Mouse (Mus musculus): ENCODE results near the gene Batf3. TPM values are rescaled to one million over a fixed set of nuclear protein-coding genes. Genes with fewer than 3 reads are reported as not detected.

Gene Batf3
- total and polyA plus RNA-seq, 3 experiments = 42.5 to 50.4 (median 44.7) TPM

GRCm38 (mm10) chr1:191153052-191153451, 55.4 kb downstream of the Batf3 start (continued):
- TF ChIP-seq TBP (conservative IDR thresholded peaks at IDR 0.05; ENCODE audit: low read depth, low read length) = no peak
- no peak for TF ChIP-seq CHD2 (IDR thresholded peaks at IDR 0.05; ENCODE audit: low read length)
- no peak for TF ChIP-seq KAT2A (IDR thresholded peaks at IDR 0.05; ENCODE audit: insufficient replicate concordance, low read length)
- TF ChIP-seq BHLHE40 (IDR thresholded peaks at IDR 0.05; ENCODE audit: low read depth, low read length) = no peak

- Histone ChIP-seq H3K79me2 (replicated peaks; ENCODE audit: control insufficient read depth, extremely low read depth, insufficient read depth, poor library complexity, severe bottlenecking) (no peaks in the 10 kb centered on the region), H3K4me3 (replicated peaks in 1 of 3; ENCODE audit: low read depth in 2 of 3, low read length in 2 of 3, poor library complexity in 1 of 3) (no peak overlapping the region)
- dilution Hi-C loops (cut with MboI; ENCODE audit: extremely low pct_ligation_motif_present, extremely low pct_unique_long_range_greater_than_20kb, low sequenced_read_pairs) = no loop called here
Measured at GRCm38 (mm10) chr1:191154314-191154713, 56.7 kb downstream of the Batf3 start.

More at GRCm38 (mm10) chr1:191154314-191154713, 56.7 kb downstream of the Batf3 start:
- Histone ChIP-seq H3K36me3 (replicated peaks in 1 of 2; ENCODE audit: control insufficient read depth in 1 of 2, insufficient read depth in 1 of 2, low read length in 1 of 2) (no peaks in the 10 kb centered on the region), H3K27ac (ENCODE audit: insufficient read depth, low read depth) (no peak overlapping the region), H3K4me2 (ENCODE audit: insufficient read depth, low read depth, poor library complexity, severe bottlenecking) (no peak overlapping the region), H3K9ac (ENCODE audit: insufficient read depth, low read depth) (no peak overlapping the region), H3K4me1 (ENCODE audit: control insufficient read depth in 1 of 2, insufficient read depth in 2 of 2) (peaks cover 24 to 33% of the 10 kb centered on the region in 2 experiments), H3K27me3 (replicated peaks) (no peaks in the 10 kb centered on the region), H3K9me3 (replicated peaks; ENCODE audit: low read length) (peaks cover 5% of the 10 kb centered on the region)
- no peak for TF ChIP-seq HCFC1 (IDR thresholded peaks at IDR 0.05; ENCODE audit: low read depth, low read length)
- TF ChIP-seq CTCF (conservative IDR thresholded peaks at IDR 0.05 in 1 of 2, IDR thresholded peaks at IDR 0.05 in 1 of 2; ENCODE audit: low read depth in 2 of 2, low read length in 2 of 2) = no peak
- TF ChIP-seq TBP (conservative IDR thresholded peaks at IDR 0.05; ENCODE audit: low read depth, low read length) = no peak
- TF ChIP-seq POLR2AphosphoS2 (IDR thresholded peaks at IDR 0.05; ENCODE audit: low read depth, low read length) = no peak
- TF ChIP-seq SMC3 (IDR thresholded peaks at IDR 0.05; ENCODE audit: low read depth, low read length) = no peak
- no peak for TF ChIP-seq CHD1 (IDR thresholded peaks at IDR 0.05; ENCODE audit: low read depth, low read length)
- TF ChIP-seq MYC (IDR thresholded peaks at IDR 0.05; ENCODE audit: low read depth, low read length) = no peak
- TF ChIP-seq NRF1 (IDR thresholded peaks at IDR 0.05; ENCODE audit: low read depth, low read length) = no peak
- no peak for TF ChIP-seq ZNF384 (IDR thresholded peaks at IDR 0.05; ENCODE audit: low read depth, low read length)
- TF ChIP-seq IRF4 (IDR thresholded peaks at IDR 0.05; ENCODE audit: low read depth, low read length) = no peak
- TF ChIP-seq ZKSCAN1 (IDR thresholded peaks at IDR 0.05; ENCODE audit: borderline replicate concordance, low read depth, low read length) = no peak
- no peak for TF ChIP-seq SIN3A (IDR thresholded peaks at IDR 0.05; ENCODE audit: low read length)
- no peak for TF ChIP-seq BHLHE40 (IDR thresholded peaks at IDR 0.05; ENCODE audit: low read depth, low read length)
- no peak for TF ChIP-seq MAZ (IDR thresholded peaks at IDR 0.05; ENCODE audit: low read depth, low read length)
- no peak for TF ChIP-seq PAX5 (IDR thresholded peaks at IDR 0.05; ENCODE audit: low read length)
- TF ChIP-seq ZC3H11A (IDR thresholded peaks at IDR 0.05; ENCODE audit: low read depth, low read length) = no peak
- no peak for TF ChIP-seq UBTF (IDR thresholded peaks at IDR 0.05; ENCODE audit: low read depth, low read length)
- TF ChIP-seq TCF12 (IDR thresholded peaks at IDR 0.05; ENCODE audit: low read depth, low read length) = no peak
- in situ Hi-C loops (cut with MboI; ENCODE audit: low pct_ligation_motif_present, low pct_unique_long_range_greater_than_20kb, low sequenced_read_pairs) = no loop called here
- no peak for DNase-seq (ENCODE audit: extremely low read depth)

Other genes with a start within 250 kb of the Batf3 start
- 12.5 and 14.0 TPM in 2 replicates for gene Rps6kc1, start 186.1 kb upstream of the Batf3 start, total RNA-seq (2012; rRNA removed)
- gene Rps6kc1, start 186.1 kb upstream of the Batf3 start, total RNA-seq (2014; rRNA removed) = 7.2 and 7.8 TPM in 2 replicates
- 16.0 and 18.0 TPM in 2 replicates for gene Rps6kc1, start 186.1 kb upstream of the Batf3 start, polyA plus RNA-seq (2012; ENCODE audit: insufficient read length, low read depth)
- 24.4 and 25.3 TPM in 2 replicates for gene Angel2, start 172.7 kb upstream of the Batf3 start, total RNA-seq (2012; rRNA removed)
- gene Angel2, start 172.7 kb upstream of the Batf3 start, total RNA-seq (2014; rRNA removed) = 49.9 and 53.6 TPM in 2 replicates
- gene Angel2, start 172.7 kb upstream of the Batf3 start, polyA plus RNA-seq (2012; ENCODE audit: insufficient read length, low read depth) = 34.2 and 34.8 TPM in 2 replicates
- 0.04 and 0.08 TPM in 2 replicates for gene Vash2, start 118.6 kb upstream of the Batf3 start, total RNA-seq (2012; rRNA removed)
- gene Vash2, start 118.6 kb upstream of the Batf3 start, total RNA-seq (2014; rRNA removed) = 0.05 and 0.17 TPM in 2 replicates
- gene Vash2, start 118.6 kb upstream of the Batf3 start, polyA plus RNA-seq (2012; ENCODE audit: insufficient read length, low read depth) = 0.16 and 0.25 TPM in 2 replicates
- 40.0 and 47.9 TPM in 2 replicates for gene Flvcr1, start 71.7 kb upstream of the Batf3 start, total RNA-seq (2012; rRNA removed)
- 86.8 and 93.8 TPM in 2 replicates for gene Flvcr1, start 71.7 kb upstream of the Batf3 start, total RNA-seq (2014; rRNA removed)
- gene Flvcr1, start 71.7 kb upstream of the Batf3 start, polyA plus RNA-seq (2012; ENCODE audit: insufficient read length, low read depth) = 35.9 and 37.5 TPM in 2 replicates
- gene Spata45, start 61.2 kb upstream of the Batf3 start, total RNA-seq (2012; rRNA removed) = not detected in 2 replicates
- gene Spata45, start 61.2 kb upstream of the Batf3 start, total RNA-seq (2014; rRNA removed) = not detected in 2 replicates
- gene Spata45, start 61.2 kb upstream of the Batf3 start, polyA plus RNA-seq (2012; ENCODE audit: insufficient read length, low read depth) = 0.76 TPM in 1 of 2 replicates, not detected in the other
- 12.9 TPM in 2 replicates for gene Tatdn3, start 34.9 kb upstream of the Batf3 start, total RNA-seq (2012; rRNA removed)
- 17.2 and 17.3 TPM in 2 replicates for gene Tatdn3, start 34.9 kb upstream of the Batf3 start, total RNA-seq (2014; rRNA removed)
- 11.3 and 12.7 TPM in 2 replicates for gene Tatdn3, start 34.9 kb upstream of the Batf3 start, polyA plus RNA-seq (2012; ENCODE audit: insufficient read length, low read depth)
- 17.4 and 17.9 TPM in 2 replicates for gene Nsl1, start 34.8 kb upstream of the Batf3 start, total RNA-seq (2012; rRNA removed)
- 24.9 and 27.1 TPM in 2 replicates for gene Nsl1, start 34.8 kb upstream of the Batf3 start, total RNA-seq (2014; rRNA removed)
- gene Nsl1, start 34.8 kb upstream of the Batf3 start, polyA plus RNA-seq (2012; ENCODE audit: insufficient read length, low read depth) = 16.0 and 20.0 TPM in 2 replicates
- gene Fam71a, start 67.0 kb downstream of the Batf3 start, total RNA-seq (2012; rRNA removed) = not detected in 2 replicates
- gene Fam71a, start 67.0 kb downstream of the Batf3 start, total RNA-seq (2014; rRNA removed) = not detected in 2 replicates
- not detected in 2 replicates for gene Fam71a, start 67.0 kb downstream of the Batf3 start, polyA plus RNA-seq (2012; ENCODE audit: insufficient read length, low read depth)
- gene Atf3, start 120.2 kb downstream of the Batf3 start, total RNA-seq (2012; rRNA removed) = 13.7 and 32.9 TPM in 2 replicates
- 39.7 and 41.5 TPM in 2 replicates for gene Atf3, start 120.2 kb downstream of the Batf3 start, total RNA-seq (2014; rRNA removed)
- gene Atf3, start 120.2 kb downstream of the Batf3 start, polyA plus RNA-seq (2012; ENCODE audit: insufficient read length, low read depth) = 25.1 and 28.9 TPM in 2 replicates
- gene Nenf, start 220.3 kb downstream of the Batf3 start, total RNA-seq (2012; rRNA removed) = 58.9 and 86.7 TPM in 2 replicates
- gene Nenf, start 220.3 kb downstream of the Batf3 start, total RNA-seq (2014; rRNA removed) = 35.7 and 43.8 TPM in 2 replicates
- gene Nenf, start 220.3 kb downstream of the Batf3 start, polyA plus RNA-seq (2012; ENCODE audit: insufficient read length, low read depth) = 28.8 and 38.9 TPM in 2 replicates
- gene Tmem206, start 228.1 kb downstream of the Batf3 start, total RNA-seq (2012; rRNA removed) = 11.5 and 15.4 TPM in 2 replicates
- 12.2 and 13.1 TPM in 2 replicates for gene Tmem206, start 228.1 kb downstream of the Batf3 start, total RNA-seq (2014; rRNA removed)
- gene Tmem206, start 228.1 kb downstream of the Batf3 start, polyA plus RNA-seq (2012; ENCODE audit: insufficient read length, low read depth) = 16.4 and 17.0 TPM in 2 replicates